Mouse (Mus musculus) monocyte, adult 2 months (primary cell): ENCODE measurements around the gene Cdkn1c.

Experiments
- DNase-seq, 2 experiments: peaks; one replicate each; pipeline ENCODE4 v3.0.0; 2022; ENCODE audit warnings: low spot score in 2 of 2, low read depth in 1 of 2

Gene Cdkn1c

DNA sequence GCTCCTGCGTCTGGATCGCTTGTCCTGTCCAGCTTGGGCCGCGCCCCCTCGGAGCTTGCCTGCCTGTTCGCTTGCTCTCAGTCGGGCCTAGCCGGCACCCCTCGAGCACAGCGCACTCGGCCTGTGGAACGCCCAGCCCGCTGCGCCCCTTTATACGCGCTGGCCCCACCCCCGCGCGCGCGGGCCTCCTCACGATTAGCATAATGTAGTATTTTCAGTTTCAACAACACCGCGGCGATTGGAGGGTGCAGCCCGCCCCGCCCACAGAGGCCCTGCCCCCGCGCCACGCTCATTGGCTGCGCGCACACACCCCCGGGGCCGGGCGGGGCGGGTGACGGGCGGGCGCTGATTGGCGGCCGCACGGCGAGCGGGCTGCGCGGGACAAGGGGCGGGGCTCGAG lies at the start of gene Cdkn1c:
Gene Cdkn1c (minus strand): TSS at position 177 of the 400 bp plus-strand sequence.
- peak; percentile 43 to 60 for DNase-seq

GRCm38 (mm10) chr7:143509566-143509965 lies 48.7 kb upstream of the Cdkn1c start:
- DNase-seq: no peak

GRCm38 (mm10) chr7:143506675-143507074 lies 45.8 kb upstream of the Cdkn1c start:
- no peak for DNase-seq

- DNase-seq: no peak
Observed at GRCm38 (mm10) chr7:143506271-143506670, 45.4 kb upstream of the Cdkn1c start.

DNA sequence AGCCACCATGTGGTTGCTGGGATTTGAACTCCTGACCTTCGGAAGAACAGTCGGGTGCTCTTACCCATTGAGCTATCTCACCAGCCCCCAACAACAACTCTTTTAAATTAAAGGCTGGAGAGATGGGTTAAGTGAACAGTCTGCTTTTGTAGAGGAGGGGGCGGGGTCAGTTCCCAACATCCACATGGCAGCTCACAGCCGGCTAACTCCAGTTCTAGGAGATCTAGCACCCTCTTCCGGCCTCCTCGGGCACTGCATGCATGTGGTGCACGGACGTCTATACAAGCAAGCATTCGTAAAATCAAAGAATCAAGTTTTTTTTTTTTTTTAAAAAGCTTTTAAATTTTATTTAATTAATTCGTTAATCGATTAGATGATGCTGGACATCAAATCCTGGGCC lies 45.0 kb upstream of the Cdkn1c start:
- DNase-seq: peak; percentile 36 to 60

DNA sequence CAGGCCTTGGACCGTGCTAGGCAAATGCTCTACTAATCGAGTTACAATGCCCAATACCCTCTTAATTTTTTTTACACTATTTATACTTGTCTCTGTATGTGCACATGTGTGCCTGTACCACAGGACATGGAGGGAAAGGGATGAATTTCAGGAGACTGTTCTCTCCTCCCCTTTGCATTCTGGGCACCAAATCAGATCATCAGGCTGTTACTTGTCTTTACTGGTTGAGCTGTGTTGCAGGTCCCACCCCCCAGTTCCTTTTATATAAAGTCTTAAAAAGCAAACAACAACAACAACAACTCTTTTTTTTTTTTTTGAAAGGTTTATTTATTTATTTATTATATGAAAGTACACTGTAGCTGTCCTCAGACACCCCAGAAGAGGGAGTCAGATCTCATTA lies 44.6 kb upstream of the Cdkn1c start:
- DNase-seq: no peak

GRCm38 (mm10) chr7:143503926-143504325 lies 43.1 kb upstream of the Cdkn1c start:
- no peak for DNase-seq

DNA sequence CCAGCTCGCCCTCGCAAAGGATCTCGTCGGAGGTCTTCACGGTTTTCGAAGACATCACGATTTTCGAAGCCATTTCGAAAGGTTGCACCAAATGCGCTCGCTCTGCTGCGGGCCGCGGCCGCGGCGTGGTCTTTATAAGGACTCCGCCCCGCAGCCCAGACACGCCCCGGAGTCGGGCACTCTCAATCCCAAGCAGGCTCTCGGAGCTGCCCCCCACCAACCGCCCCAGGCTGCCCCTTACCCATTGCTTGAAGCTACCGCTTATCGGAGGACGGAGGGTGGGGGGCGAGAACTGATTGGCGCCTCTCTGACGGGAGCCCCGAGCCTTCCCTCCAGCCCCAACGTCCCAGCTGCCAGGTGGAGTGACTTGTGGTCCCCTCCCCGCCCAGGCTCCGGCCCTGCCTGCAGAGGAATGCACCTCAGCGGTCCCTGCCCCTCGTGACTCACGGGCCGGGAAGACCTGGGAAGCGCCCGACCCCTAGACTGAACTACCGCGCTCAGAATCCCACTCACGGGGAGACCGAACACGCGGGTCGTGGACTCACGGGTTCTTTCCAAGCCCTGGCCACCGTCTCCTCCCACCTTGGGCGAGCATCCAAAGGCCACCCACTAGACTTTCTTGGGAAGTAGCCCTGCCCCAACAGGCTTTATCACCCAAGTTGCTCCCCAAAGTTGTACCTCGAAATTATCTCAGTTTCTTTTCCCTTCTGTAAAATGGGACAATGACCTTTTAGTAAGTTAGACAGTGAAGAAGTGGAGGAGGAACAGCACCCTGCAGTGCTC lies 41.8 kb upstream of the Cdkn1c start, which contains the start of gene Phlda2:
Gene Phlda2 (minus strand): TSS at position 733 of the 783 bp plus-strand sequence.
- DNase-seq: no peak

DNA sequence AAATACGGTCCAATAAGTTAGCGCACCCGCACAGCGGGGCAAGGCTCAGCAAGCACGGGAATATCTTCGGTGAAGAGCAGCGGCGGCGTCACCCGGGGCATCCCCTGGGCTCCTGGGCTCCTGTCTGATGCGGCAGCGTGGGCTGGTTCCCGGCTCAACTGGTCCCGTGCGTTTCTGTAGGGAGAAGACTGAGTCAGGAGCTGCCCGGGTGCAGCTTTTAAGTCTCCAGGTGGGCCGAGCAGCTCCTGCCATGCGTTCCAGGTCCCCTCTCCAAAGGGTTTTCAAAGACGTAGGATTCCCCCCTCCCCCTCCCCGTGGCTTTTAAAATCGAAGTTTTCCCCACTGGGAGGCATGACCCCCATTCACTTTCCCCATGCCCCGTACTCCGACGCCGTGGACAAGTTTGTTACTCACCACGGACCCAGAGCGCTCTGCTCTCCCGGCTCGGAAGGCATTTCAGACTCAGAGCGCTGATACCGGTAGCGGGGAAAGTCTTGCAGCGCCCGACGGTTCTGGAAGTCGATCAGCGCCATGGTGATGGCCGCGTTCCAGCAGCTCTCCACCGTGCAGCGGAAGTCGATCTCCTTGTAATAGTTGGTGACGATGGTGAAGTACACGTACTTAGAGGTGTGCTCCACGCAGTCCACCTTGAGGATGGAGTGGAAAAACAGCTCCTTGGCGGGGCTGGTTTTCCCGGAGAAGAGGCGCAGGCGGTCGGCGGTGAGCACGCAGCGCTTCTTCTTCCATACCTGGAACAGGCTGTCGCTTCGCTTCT lies 41.0 kb upstream of the Cdkn1c start:
- DNase-seq: no peak

GRCm38 (mm10) chr7:143500912-143501311 lies 40.1 kb upstream of the Cdkn1c start:
- DNase-seq: no peak

DNA sequence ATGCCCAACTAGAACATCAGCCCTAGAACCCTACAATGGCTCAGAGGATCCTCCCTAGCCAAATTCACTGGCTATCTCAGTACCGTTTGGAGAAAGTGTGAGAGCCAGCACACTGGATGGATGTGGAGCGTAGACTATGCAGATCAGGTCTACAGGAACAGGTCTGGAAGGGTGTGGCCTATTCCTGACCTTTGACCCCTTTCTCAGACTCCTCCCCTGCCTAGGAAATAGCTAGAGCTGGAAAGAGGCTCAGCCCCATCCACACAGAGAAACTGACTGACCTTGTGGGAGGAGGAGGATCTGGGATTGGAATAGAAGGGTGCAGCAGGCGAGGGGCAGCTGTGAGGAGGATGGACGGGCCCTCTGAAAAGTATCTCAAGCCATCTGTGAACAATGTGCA lies 37.7 kb upstream of the Cdkn1c start:
- no peak for DNase-seq

DNA sequence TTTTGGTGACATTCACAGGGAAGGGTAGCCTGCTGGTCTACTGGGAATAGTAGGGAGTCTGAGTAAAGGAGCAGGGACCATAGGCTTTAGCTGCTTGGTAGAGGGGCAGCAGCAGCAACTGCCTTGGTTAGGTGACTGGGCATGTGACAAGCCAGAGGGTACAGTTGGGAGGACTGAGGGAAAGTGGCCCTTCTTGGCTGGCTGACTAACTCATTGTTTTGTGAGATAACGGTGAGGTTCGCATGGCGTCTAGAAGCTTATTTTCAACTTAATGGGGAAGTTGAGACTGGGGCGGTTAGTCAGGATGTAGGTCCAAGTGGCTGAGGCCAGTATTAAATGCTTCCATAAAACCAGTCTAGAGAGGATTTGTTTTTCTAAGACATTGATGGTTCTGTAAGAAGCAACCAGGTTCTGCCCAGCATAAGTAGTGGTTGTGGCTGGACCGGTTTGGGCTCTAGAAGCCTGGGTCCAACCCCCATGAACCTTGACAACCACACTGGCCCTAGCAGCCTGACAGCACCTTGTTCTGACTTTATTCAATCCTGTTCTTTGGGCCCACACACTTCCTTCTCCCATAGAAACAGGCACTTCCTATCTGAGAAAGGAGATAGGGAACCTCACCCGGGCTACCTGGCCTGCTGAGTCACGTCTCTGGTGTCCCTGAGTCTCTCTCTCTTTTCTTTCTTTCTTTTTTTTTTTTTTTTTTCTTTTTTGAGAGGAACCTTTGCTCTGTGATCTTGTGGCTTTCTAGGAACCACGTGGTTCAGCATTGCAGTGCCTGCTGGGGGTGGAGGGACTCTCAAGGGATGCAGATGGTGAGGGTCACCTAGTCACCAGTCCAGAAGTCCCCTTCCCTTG lies 34.5 kb upstream of the Cdkn1c start:
- DNase-seq: no peak

- no peak for DNase-seq
Observed at GRCm38 (mm10) chr7:143493616-143494126, 32.8 kb upstream of the Cdkn1c start.

- no peak for DNase-seq
Observed at GRCm38 (mm10) chr7:143489735-143490134, 28.9 kb upstream of the Cdkn1c start.

DNA sequence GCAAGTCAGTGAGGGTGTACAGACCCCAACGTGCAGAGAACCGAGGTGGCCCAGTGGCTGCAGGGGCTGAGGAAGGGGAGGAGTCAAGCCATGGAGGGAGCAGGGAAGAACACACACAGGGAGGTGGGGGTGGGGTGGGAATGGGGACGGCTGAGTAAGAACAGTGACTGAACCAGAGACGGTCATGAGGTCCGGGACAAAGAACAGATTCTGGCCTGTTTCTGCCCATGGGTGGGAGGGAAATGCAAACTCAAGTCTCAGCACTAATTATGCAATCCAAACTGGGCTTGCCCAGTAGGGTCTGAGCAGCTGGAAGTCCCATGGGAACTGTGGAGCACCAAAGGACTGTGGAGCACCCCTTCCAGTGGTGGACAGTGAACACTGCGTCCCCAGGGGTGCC lies 21.7 kb upstream of the Cdkn1c start:
- DNase-seq: no peak

- no peak for DNase-seq
Observed at GRCm38 (mm10) chr7:143481806-143482387, 21.0 kb upstream of the Cdkn1c start.

GRCm38 (mm10) chr7:143480498-143480897 lies 19.6 kb upstream of the Cdkn1c start:
- DNase-seq: no peak

DNA sequence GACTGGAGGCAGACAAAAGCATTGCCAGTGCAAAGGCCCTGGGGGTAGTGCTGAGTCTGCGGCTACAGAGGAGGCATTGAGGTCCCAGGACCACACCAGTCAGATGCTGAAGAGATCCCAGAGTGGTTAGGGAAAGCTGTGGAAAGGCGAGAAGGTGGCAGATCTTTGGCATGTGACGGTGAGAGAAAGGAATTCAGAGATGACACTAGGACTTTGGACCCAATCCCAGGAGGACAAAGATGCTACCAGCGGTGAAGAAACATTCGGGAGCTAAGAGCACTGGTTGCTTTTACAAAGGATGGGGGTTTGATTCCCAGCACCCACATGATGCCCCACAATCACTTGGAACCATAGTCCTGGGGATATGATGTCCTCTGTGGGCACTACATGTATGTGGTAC lies 16.9 kb upstream of the Cdkn1c start:
- DNase-seq: no peak

GRCm38 (mm10) chr7:143476702-143477335 lies 16.0 kb upstream of the Cdkn1c start:
- DNase-seq: no peak

DNA sequence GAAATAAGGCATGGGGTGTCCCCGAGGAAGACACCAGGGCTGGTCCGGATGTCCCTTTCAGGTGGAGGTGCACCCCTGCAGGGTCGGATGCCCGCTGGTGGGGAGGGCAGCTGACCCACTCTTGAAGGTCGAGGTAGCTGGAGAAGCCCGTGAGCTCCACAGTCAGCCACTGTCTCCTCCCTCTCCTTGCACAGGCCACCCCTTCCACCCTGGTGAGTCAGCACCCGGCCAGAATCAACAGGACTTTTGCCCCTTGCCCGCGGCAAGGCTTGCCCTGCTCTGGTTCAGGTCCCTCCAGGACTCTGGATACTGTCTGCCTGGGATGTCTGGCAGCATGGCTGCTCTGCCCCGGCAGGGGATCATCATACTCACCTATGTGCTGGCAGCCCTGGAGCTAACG lies 15.0 kb upstream of the Cdkn1c start:
- no peak for DNase-seq
